Mouse (Mus musculus) embryonic facial prominence, embryonic 12.5 days (tissue): ENCODE data around the gene Retreg1. TPM values are rescaled to one million over a fixed set of nuclear protein-coding genes. Genes with fewer than 3 reads are reported as not detected.
A peak's percentile ranks its signal among the peaks of the same experiment; 100 is the strongest.

ENCODE experiments used
- ATAC-seq: fragments of 200-750 bp; cut with Nextera tagmentation; 2 replicates; pipeline ENCODE4 v1.8.0; 2017; ENCODE audit not compliant: insufficient number of reproducible peaks, insufficient read depth, low FRiP score, low TSS enrichment
- H3K27ac ChIP-seq: fragments of 300-500 bp; sonication (generic); 2 replicates; pipeline ENCODE4 v1.5.1; 2016; ENCODE audit warnings: mild to moderate bottlenecking
- H3K27me3 ChIP-seq: fragments of 300-500 bp; sonication (generic); 2 replicates; pipeline ENCODE4 v1.6.1; 2016; ENCODE audit warnings: mild to moderate bottlenecking, moderate library complexity
- H3K36me3 ChIP-seq: fragments of 300-500 bp; sonication (generic); 2 replicates; pipeline ENCODE4 v1.6.1; 2016; ENCODE audit warnings: mild to moderate bottlenecking
- H3K4me1 ChIP-seq: fragments of 300-500 bp; sonication (generic); 2 replicates; pipeline ENCODE4 v1.6.1; 2016
- H3K4me2 ChIP-seq: fragments of 300-500 bp; sonication (generic); replicated peaks from 2 replicates; pipeline ENCODE4 v1.6.1; 2016; ENCODE audit warnings: mild to moderate bottlenecking, moderate library complexity
- H3K4me3 ChIP-seq: fragments of 300-500 bp; sonication (generic); 2 replicates; pipeline ENCODE4 v1.5.1; 2016; ENCODE audit warnings: mild to moderate bottlenecking
- H3K9ac ChIP-seq: fragments of 300-500 bp; sonication (generic); 2 replicates; pipeline ENCODE4 v1.6.1; 2016; ENCODE audit warnings: mild to moderate bottlenecking, moderate library complexity
- H3K9me3 ChIP-seq: fragments of 300-500 bp; sonication (generic); 2 replicates; pipeline ENCODE4 v1.6.1; 2016; ENCODE audit warnings: mild to moderate bottlenecking, moderate library complexity
- WGBS: fragments of 180-500 bp; shearing (Covaris S2); methylation state at CpG from one replicate; pipeline ENCODE4 v1.1.7; 2016; 5-methylcytosine and 5-hydroxymethylcytosine counted together
- polyA plus RNA-seq: library from polyadenylated mRNA; unstranded; fragments of >200 nt; fragmentation: Nextera tagmentation; extraction: Ambion mirVana; gene quantifications from 2 replicates; pipeline ENCODE4 v1.2.1, GENCODE M21; 2016

The Retreg1 gene
- polyA plus RNA-seq, 1 experiment from 2014 or later = 4.5 TPM

- H3K9ac ChIP-seq = no peak overlapping the region
- H3K9me3 ChIP-seq = no peaks in the 10 kb centered on the region
- no peak for ATAC-seq
- no peak overlapping the region for H3K4me3 ChIP-seq
- 89% methylated on average over 17 of the region's 17 CpGs for WGBS
- H3K4me2 ChIP-seq = no peak overlapping the region
- no peaks in the 10 kb centered on the region for H3K27me3 ChIP-seq
- no peak overlapping the region for H3K27ac ChIP-seq
- no peaks in the 10 kb centered on the region for H3K36me3 ChIP-seq
- H3K4me1 ChIP-seq = peaks cover 5% of the 10 kb centered on the region; the same call in 1 of the 2 replicates
Observed at GRCm38 (mm10) chr15:25834920-25835674, 7.9 kb upstream of the Retreg1 start.

DNA sequence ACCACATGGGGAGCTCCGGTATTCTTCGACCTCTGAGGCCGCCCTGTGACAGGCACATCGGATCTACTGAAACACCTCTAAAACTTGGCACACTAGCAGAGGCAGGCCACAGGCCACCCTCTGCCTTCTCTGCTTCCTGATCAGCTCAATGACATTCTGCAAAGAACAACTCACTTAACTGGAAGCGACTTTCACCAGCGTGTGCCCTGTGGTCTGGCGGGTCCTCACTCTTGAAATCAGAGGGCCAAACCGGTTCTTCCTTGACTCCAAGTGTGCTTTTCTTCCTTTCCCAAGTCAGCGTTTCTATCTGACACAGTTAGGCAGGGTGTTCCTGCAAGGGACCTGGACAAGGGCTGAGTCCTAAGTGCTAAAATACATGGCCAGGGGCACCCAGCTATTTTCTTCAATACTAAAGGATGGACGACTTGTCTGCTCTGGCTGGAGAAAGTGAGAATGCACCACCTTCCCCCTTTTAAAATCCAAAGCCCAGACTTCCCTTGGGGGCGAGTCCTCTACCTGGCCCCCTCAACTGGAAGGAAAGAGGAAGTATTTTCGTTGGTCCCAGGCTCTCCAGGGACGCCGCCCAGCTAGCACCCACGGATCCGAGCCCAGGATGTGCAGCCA lies 406 bp upstream of the Retreg1 start:
- 10% methylated on average over 16 of the region's 16 CpGs for WGBS
- ATAC-seq = no peak
- peak overlapping the region; percentile 96 for H3K4me2 ChIP-seq
- no peaks in the 10 kb centered on the region for H3K36me3 ChIP-seq
- peak overlapping the region; percentile 74 for H3K4me3 ChIP-seq
- H3K9ac ChIP-seq = peak overlapping the region; percentile 69
- no peak overlapping the region for H3K27ac ChIP-seq
- H3K9me3 ChIP-seq = no peaks in the 10 kb centered on the region
- peaks cover 6% of the 10 kb centered on the region; the same call in 1 of the 2 replicates for H3K4me1 ChIP-seq
- peaks cover 32% of the 10 kb centered on the region for H3K27me3 ChIP-seq

- Histone ChIP-seq H3K36me3 (no peaks in the 10 kb centered on the region), H3K4me2 (peak overlapping the region; percentile 96), H3K27me3 (peaks cover 32% of the 10 kb centered on the region), H3K4me1 (peaks cover 6% of the 10 kb centered on the region; the same call in 1 of the 2 replicates), H3K9me3 (no peaks in the 10 kb centered on the region), H3K4me3 (peak overlapping the region; percentile 74), H3K9ac (no peak overlapping the region), H3K27ac (no peak overlapping the region)
- peak; percentile 13; the same call in 1 of the 2 replicates for ATAC-seq
- WGBS = 12% methylated on average over 11 of the region's 11 CpGs
Observed at GRCm38 (mm10) chr15:25844013-25844570, 1.1 kb downstream of the Retreg1 start.

GRCm38 (mm10) chr15:25844771-25845170 lies 1.8 kb downstream of the Retreg1 start:
- Histone ChIP-seq H3K9me3 (peaks cover 4% of the 10 kb centered on the region; the same call in 1 of the 2 replicates), H3K4me1 (peaks cover 6% of the 10 kb centered on the region; the same call in 1 of the 2 replicates), H3K36me3 (no peaks in the 10 kb centered on the region), H3K4me3 (no peak overlapping the region), H3K27ac (no peak overlapping the region), H3K9ac (no peak overlapping the region), H3K4me2 (no peak overlapping the region), H3K27me3 (peaks cover 32% of the 10 kb centered on the region)
- 57% methylated on average over 4 of the region's 4 CpGs for WGBS
- no peak for ATAC-seq

- Histone ChIP-seq H3K27me3 (peaks cover 16% of the 10 kb centered on the region), H3K36me3 (no peaks in the 10 kb centered on the region), H3K4me2 (no peak overlapping the region), H3K4me1 (peaks cover 10% of the 10 kb centered on the region; the same call in 1 of the 2 replicates), H3K9ac (no peak overlapping the region), H3K9me3 (peaks cover 4% of the 10 kb centered on the region; the same call in 1 of the 2 replicates), H3K27ac (no peak overlapping the region), H3K4me3 (no peak overlapping the region)
- ATAC-seq = no peak
- WGBS = 87% methylated on average over 1 of the region's 1 CpGs
Observed at GRCm38 (mm10) chr15:25847576-25848168, 4.7 kb downstream of the Retreg1 start.

- Histone ChIP-seq H3K36me3 (no peaks in the 10 kb centered on the region), H3K27ac (no peak overlapping the region), H3K4me3 (no peak overlapping the region), H3K9ac (no peak overlapping the region), H3K27me3 (no peaks in the 10 kb centered on the region), H3K4me1 (peaks cover 12% of the 10 kb centered on the region; the same call in 1 of the 2 replicates), H3K4me2 (no peak overlapping the region), H3K9me3 (peaks cover 4% of the 10 kb centered on the region; the same call in 1 of the 2 replicates)
- ATAC-seq = no peak
- 68% methylated on average over 11 of the region's 11 CpGs for WGBS
Observed at GRCm38 (mm10) chr15:25850552-25850951, 7.6 kb downstream of the Retreg1 start.

DNA sequence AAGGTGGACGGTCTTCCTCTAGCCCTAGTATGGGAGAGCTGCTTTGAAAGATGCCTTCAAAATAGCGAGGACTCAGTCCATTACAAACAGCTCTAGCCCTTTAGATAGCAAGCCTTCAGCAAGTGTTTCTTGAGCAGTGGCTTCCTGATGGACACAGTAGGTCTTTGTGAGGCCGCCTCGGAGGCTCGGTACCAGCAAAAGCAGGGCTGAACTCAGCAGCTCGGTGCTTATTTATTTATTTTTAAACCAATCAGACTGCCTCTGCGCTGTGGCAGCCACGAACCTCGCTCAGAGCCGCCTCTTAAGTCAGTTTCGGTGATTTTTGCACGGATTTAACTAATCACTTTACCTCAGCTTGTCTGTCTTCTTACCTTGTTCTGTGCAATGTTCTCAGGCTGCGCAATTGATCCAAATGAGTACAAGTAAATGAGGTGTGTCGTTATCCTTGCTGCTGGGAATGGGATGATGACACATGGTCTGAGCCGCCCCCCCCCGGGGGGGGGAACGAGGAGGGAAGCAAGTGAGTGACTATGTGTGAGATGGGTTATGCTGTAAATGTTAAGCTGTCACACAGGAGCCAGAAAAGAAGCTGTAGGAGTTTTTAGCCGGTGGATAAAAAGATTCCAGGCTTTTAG lies 11.4 kb downstream of the Retreg1 start:
- Histone ChIP-seq H3K4me2 (peak overlapping the region; percentile 19), H3K9ac (no peak overlapping the region), H3K27ac (no peak overlapping the region), H3K4me1 (peaks cover 12% of the 10 kb centered on the region; the same call in 1 of the 2 replicates), H3K9me3 (peaks cover 2% of the 10 kb centered on the region; the same call in 1 of the 2 replicates), H3K4me3 (no peak overlapping the region), H3K27me3 (no peaks in the 10 kb centered on the region), H3K36me3 (no peaks in the 10 kb centered on the region)
- 35% methylated on average over 18 of the region's 18 CpGs for WGBS
- ATAC-seq = no peak

DNA sequence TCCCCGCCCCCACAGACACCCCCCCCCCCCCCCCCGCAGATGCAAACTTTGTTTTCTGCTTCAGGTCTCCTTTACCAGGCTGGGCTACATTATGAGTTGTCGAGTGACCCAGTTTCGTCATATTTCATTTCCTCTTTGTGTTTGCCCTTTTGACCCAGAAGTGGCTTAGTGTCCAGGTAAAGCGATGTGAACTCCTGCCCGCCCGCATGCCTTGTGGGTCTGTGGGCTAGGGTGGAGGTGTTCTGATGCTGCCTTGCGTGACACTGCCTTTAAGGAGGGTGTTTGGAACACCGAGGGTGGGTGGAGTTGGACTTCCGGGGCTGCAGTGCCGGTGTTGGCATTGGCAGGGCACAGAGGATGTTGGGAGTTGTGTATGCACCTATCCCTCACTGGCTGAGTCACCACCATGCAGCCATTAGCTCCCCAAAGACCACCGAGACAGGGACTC lies 15.7 kb downstream of the Retreg1 start:
- Histone ChIP-seq H3K4me2 (no peak overlapping the region), H3K36me3 (no peaks in the 10 kb centered on the region), H3K4me3 (no peak overlapping the region), H3K9ac (no peak overlapping the region), H3K4me1 (peaks cover 9% of the 10 kb centered on the region; the same call in 1 of the 2 replicates), H3K27ac (no peak overlapping the region), H3K27me3 (no peaks in the 10 kb centered on the region), H3K9me3 (no peaks in the 10 kb centered on the region)
- no peak for ATAC-seq
- WGBS = 58% methylated on average over 12 of the region's 12 CpGs

DNA sequence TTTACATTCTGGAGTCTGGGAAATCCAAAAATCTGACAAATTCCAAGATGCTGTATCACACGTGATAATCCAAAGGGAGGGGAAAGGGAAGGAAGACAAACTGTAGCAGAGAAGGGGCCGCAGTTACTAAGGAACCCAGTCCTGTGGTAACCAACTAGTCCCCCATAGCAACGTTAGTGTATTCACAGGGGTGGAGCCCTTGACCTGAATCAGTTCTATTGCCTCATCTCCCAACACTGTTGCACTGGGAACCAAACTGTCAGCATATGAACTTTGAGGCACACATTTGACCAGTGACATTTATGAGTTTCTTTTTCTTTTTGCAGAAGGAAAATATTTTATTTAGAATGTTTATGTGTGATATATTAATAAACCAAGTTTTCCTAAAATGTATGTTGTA lies 16.5 kb downstream of the Retreg1 start:
- ATAC-seq = no peak
- Histone ChIP-seq H3K4me1 (peaks cover 5% of the 10 kb centered on the region; the same call in 1 of the 2 replicates), H3K4me3 (no peak overlapping the region), H3K9ac (no peak overlapping the region), H3K27ac (no peak overlapping the region), H3K4me2 (no peak overlapping the region), H3K36me3 (no peaks in the 10 kb centered on the region), H3K27me3 (no peaks in the 10 kb centered on the region), H3K9me3 (no peaks in the 10 kb centered on the region)
- 51% methylated on average over 3 of the region's 3 CpGs for WGBS

GRCm38 (mm10) chr15:25861900-25862299 lies 18.9 kb downstream of the Retreg1 start:
- ATAC-seq = no peak
- H3K27me3 ChIP-seq = no peaks in the 10 kb centered on the region

DNA sequence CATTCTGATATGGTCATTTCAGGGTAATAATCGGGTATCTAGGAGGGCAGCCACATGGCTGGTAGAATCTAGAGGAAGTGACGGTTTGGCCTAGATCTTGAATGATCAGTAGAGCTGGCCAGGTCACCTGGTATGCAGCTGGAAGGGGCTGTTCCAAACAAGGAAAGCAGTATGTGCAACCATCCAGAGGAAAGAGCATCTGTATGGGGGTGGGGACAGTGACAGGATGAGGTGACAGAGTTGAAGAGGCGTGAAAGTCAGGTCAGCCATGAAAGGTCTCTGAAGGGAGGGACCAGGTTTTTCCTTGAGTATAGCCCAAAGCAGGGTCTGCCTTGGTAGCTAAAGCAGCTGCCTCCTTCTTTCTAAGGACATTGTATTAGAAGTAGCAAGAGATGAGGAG lies 22.6 kb downstream of the Retreg1 start:
- Histone ChIP-seq H3K9ac (no peak overlapping the region), H3K36me3 (no peaks in the 10 kb centered on the region), H3K4me2 (no peak overlapping the region), H3K9me3 (no peaks in the 10 kb centered on the region), H3K4me1 (no peaks in the 10 kb centered on the region), H3K27ac (no peak overlapping the region), H3K4me3 (no peak overlapping the region), H3K27me3 (no peaks in the 10 kb centered on the region)
- WGBS = 87% methylated on average over 3 of the region's 3 CpGs
- no peak for ATAC-seq

More at GRCm38 (mm10) chr15:25861900-25862299, 18.9 kb downstream of the Retreg1 start:
- Histone ChIP-seq H3K9me3 (no peaks in the 10 kb centered on the region), H3K4me1 (no peaks in the 10 kb centered on the region), H3K27ac (no peak overlapping the region), H3K9ac (no peak overlapping the region), H3K36me3 (no peaks in the 10 kb centered on the region), H3K4me2 (no peak overlapping the region), H3K4me3 (no peak overlapping the region)
- WGBS = 88% methylated on average over 7 of the region's 7 CpGs
